Mouse (Mus musculus) liver, embryonic 14.5 days (tissue): ENCODE measurements at regions not wholly inside any gene's neighbourhood (a gene's known extent, or its start where the extent isn't known, plus 50 kb on each side); places are given as distances from the start of the nearest gene placed in this dataset.

Source experiments
- CTCF ChIP-seq: IDR thresholded peaks from 2 replicates; pipeline ENCODE4 v1.5.1; 2016; ENCODE audit warnings: antibody characterized with exemption, low read depth, control low read depth
- EP300 ChIP-seq: IDR thresholded peaks from 2 replicates; pipeline ENCODE4 v1.6.1; 2016; ENCODE audit warnings: antibody characterized with exemption, low read depth

DNA sequence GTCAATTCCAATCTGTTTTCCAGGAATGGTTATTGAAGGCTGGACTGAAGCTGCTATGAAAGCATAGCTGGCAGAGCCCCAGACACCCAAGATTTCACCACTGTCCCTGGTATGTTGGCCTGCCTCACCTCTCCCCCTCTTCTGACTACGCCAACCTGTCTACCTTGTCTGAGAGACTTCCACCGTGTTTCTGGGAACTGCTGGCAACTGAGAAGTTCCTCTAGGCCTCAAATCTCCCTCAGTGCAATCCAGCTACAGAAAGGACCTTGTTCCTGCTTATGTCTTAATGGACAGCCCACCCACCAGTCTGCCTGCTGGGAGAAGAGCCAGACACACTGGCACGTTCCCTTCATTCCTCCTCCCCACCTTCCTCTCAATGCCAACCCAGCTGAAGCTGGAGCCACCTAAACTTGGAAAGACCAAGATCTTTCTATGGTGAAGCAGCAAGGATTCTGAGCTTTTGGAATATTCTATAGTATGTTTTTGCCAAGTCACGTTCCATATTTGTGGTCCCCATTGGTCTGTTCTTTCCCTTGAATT, 520.1 kb upstream of the Tnp1 start:
- TF ChIP-seq CTCF (no peak), EP300 (no peak)
